ENCODE assay signal across 9 mouse cellular contexts in the genomic region with DNA sequence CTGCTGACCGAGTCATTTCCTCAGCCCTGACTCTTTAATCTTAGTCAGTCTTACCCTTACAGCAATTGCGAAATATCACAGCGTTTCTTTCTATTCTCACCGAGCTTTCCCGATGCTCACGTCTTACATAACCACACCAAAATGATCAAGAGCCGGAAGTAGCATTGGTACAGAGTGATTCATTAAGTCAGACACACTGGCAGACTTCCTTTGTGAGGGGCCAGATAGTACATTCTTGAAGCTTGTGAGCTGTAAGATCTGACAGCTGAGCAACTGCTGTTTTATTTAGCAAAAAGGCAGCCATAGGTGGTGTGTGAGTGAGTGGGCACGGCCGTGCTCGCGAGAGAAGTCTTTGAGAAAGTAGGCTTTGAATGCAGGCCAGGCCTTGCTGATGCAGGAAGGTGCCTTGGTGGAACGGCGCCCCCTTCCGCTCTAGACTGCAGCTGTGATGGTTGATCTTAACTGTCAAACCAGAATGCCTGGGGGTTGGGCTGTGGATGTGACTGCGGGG. TPM values are rescaled to one million over a fixed set of nuclear protein-coding genes. Genes with fewer than 3 reads are reported as not detected.
DNase-seq lines count a peak whose midpoint lies in the region; ATAC-seq and TF ChIP-seq lines count a peak whose summit lies in the region.
"Had no signal": no experiment of that assay in that cellular context is flagged by ENCODE, and none has a peak within 500 bp of the region (broad histone marks: within the 10 kb centered on the region; RNA-seq: fewer than 3 reads in every experiment).

No protein-coding gene starts in this region.

- no peak for ATAC-seq in kidney, embryonic 16.5 days (ENCODE audit: low FRiP score, low TSS enrichment)
- ATAC-seq in stomach, postnatal 0 days (ENCODE audit: low FRiP score, low TSS enrichment) = peak; percentile 60; the same call in 1 of the 2 replicates
- no peak for ATAC-seq in neural tube, embryonic 15.5 days (ENCODE audit: low FRiP score)

- no peaks in the 10 kb centered on the region for H3K9me3 ChIP-seq in kidney, embryonic 16.5 days (ENCODE audit: low read length)
- no peaks in the 10 kb centered on the region for H3K9me3 ChIP-seq in stomach, postnatal 0 days (ENCODE audit: control insufficient read depth, low read length)
- no peaks in the 10 kb centered on the region for H3K9me3 ChIP-seq in neural tube, embryonic 15.5 days (replicated peaks)
- H3K9me3 ChIP-seq: midbrain, embryonic 12.5 days had no signal

- no peaks in the 10 kb centered on the region for H3K4me1 ChIP-seq in kidney, embryonic 16.5 days (ENCODE audit: insufficient read depth, low read length)
- H3K4me1 ChIP-seq in cortical plate, adult 2 months (ENCODE audit: control insufficient read depth, insufficient read depth, low read length) = peaks cover 5% of the 10 kb centered on the region
- no peaks in the 10 kb centered on the region for H3K4me1 ChIP-seq in stomach, postnatal 0 days (replicated peaks; ENCODE audit: control insufficient read depth, insufficient read depth)
- H3K4me1 ChIP-seq in neural tube, embryonic 15.5 days = 0 out of 2 replicates have a peak, but pooled peaks cover 4% of the 10 kb centered on the region

- TF ChIP-seq CTCF in cortical plate, adult 2 months (IDR thresholded peaks at IDR 0.05; ENCODE audit: extremely low read depth, insufficient read depth, low read length) = peak; percentile 46
- TF ChIP-seq CTCF in stomach, postnatal 0 days (IDR thresholded peaks at IDR 0.05; ENCODE audit: low read depth) = peak; percentile 55

- no peak for TF ChIP-seq POLR2A in cortical plate, adult 2 months (IDR thresholded peaks at IDR 0.05; ENCODE audit: extremely low read depth, insufficient read depth, low read length)

- no peaks in the 10 kb centered on the region for H3K27me3 ChIP-seq in kidney, embryonic 16.5 days (ENCODE audit: insufficient read depth, low read length)
- H3K27me3 ChIP-seq in stomach, postnatal 0 days (ENCODE audit: control insufficient read depth, insufficient read depth, low read length) = no peaks in the 10 kb centered on the region
- no peaks in the 10 kb centered on the region for H3K27me3 ChIP-seq in neural tube, embryonic 15.5 days (replicated peaks)
- H3K27me3 ChIP-seq: midbrain, embryonic 12.5 days had no signal

- no peak for TF ChIP-seq EP300 in stomach, postnatal 0 days (optimal IDR thresholded peaks at IDR 0.05)

- no peak overlapping the region for H3K4me3 ChIP-seq in kidney, embryonic 16.5 days (ENCODE audit: low read length)
- no peak overlapping the region for H3K4me3 ChIP-seq in cortical plate, adult 2 months (ENCODE audit: insufficient read depth, low read length)
- no peak overlapping the region for H3K4me3 ChIP-seq in stomach, postnatal 0 days (ENCODE audit: low read depth, low read length)
- H3K4me3 ChIP-seq in neural tube, embryonic 15.5 days (replicated peaks) = no peak overlapping the region
- H3K4me3 ChIP-seq: midbrain, embryonic 12.5 days had no signal

- no peak overlapping the region for H3K27ac ChIP-seq in kidney, embryonic 16.5 days (ENCODE audit: low read length)
- H3K27ac ChIP-seq in cortical plate, adult 2 months (ENCODE audit: insufficient read depth, low read length) = peak overlapping the region; percentile 66
- H3K27ac ChIP-seq in stomach, postnatal 0 days (replicated peaks) = peak overlapping the region; percentile 49; the same call in 1 of the 2 replicates
- H3K27ac ChIP-seq in neural tube, embryonic 15.5 days (replicated peaks) = no peak overlapping the region
- H3K27ac ChIP-seq: midbrain, embryonic 12.5 days had no signal

- H3K4me2 ChIP-seq in kidney, embryonic 16.5 days (replicated peaks; ENCODE audit: low read depth, low read length) = no peak overlapping the region
- no peak overlapping the region for H3K4me2 ChIP-seq in stomach, postnatal 0 days (replicated peaks; ENCODE audit: low read depth)
- no peak overlapping the region for H3K4me2 ChIP-seq in neural tube, embryonic 15.5 days
- H3K4me2 ChIP-seq: midbrain, embryonic 12.5 days had no signal

- peaks cover 13% of the 10 kb centered on the region; the same call in 1 of the 2 replicates for H3K36me3 ChIP-seq in kidney, embryonic 16.5 days (ENCODE audit: insufficient read depth, low read length)
- H3K36me3 ChIP-seq in stomach, postnatal 0 days (ENCODE audit: control insufficient read depth, insufficient read depth, low read length) = no peaks in the 10 kb centered on the region; the same call in 1 of the 2 replicates
- H3K36me3 ChIP-seq in neural tube, embryonic 15.5 days = peaks cover 36% of the 10 kb centered on the region

- WGBS in kidney, embryonic 16.5 days = 77% methylated on average over 15 of the region's 15 CpGs
- 47% methylated on average over 15 of the region's 15 CpGs for WGBS in stomach, postnatal 0 days
- 81% methylated on average over 15 of the region's 15 CpGs for WGBS in neural tube, embryonic 15.5 days

- no peak overlapping the region for H3K9ac ChIP-seq in kidney, embryonic 16.5 days (replicated peaks; ENCODE audit: low read length)
- 0 out of 2 replicates have a peak overlapping the region, but pooled peaks have one; percentile 23 for H3K9ac ChIP-seq in stomach, postnatal 0 days (ENCODE audit: low read length)
- H3K9ac ChIP-seq in neural tube, embryonic 15.5 days (replicated peaks) = no peak overlapping the region
- H3K9ac ChIP-seq: midbrain, embryonic 12.5 days had no signal

- peak; percentile 39 for DNase-seq in kidney, postnatal 10 days
- DNase-seq in layer of hippocampus, adult 8-10 months (ENCODE audit: low spot score in 2 of 2) = peak; percentile 59 to 61
- DNase-seq in lung, postnatal 36 days = peak; percentile 87
- DNase-seq in stomach, postnatal 0 days (ENCODE audit: low spot score) = no peak
- no peak for DNase-seq in testis, postnatal 10 days (ENCODE audit: low spot score)

RNA-seq across cellular contexts. Expression of gene Por, which starts 32.9 kb away (rescaled TPM):
- polyA plus RNA-seq in kidney, embryonic 16.5 days (2015; fragmentation: Nextera tagmentation; extraction: Ambion mirVana) = 106 and 107 TPM in 2 replicates
- polyA plus RNA-seq in cortical plate, adult 2 months (2012; rRNA removed) = 92.8 and 98.0 TPM in 2 replicates
- 100 to 1,000 TPM in 3 of 4 experiments, 10 to 100 TPM in 1; 93.4 to 111 (median 107) TPM for total RNA-seq in layer of hippocampus, adult 8-10 months (2022)
- 174 and 177 TPM in 2 replicates for polyA plus RNA-seq in stomach, postnatal 0 days (2015; fragmentation: Nextera tagmentation; extraction: Ambion mirVana)
- 91.6 and 92.1 TPM in 2 replicates for polyA plus RNA-seq in neural tube, embryonic 15.5 days (2015; fragmentation: Nextera tagmentation; extraction: Ambion mirVana)

RNA-seq across cellular contexts. Expression of gene Tmem120a, which starts 41.5 kb away (rescaled TPM):
- polyA plus RNA-seq in kidney, embryonic 16.5 days (2015; fragmentation: Nextera tagmentation; extraction: Ambion mirVana) = 74.7 and 75.4 TPM in 2 replicates
- 14.4 and 15.4 TPM in 2 replicates for polyA plus RNA-seq in cortical plate, adult 2 months (2012; rRNA removed)
- 10 to 100 TPM; 15.7 to 20.4 (median 17.3) TPM for total RNA-seq in layer of hippocampus, adult 8-10 months (2022)
- 37.4 and 46.4 TPM in 2 replicates for polyA plus RNA-seq in stomach, postnatal 0 days (2015; fragmentation: Nextera tagmentation; extraction: Ambion mirVana)
- polyA plus RNA-seq in neural tube, embryonic 15.5 days (2015; fragmentation: Nextera tagmentation; extraction: Ambion mirVana) = 73.6 and 88.2 TPM in 2 replicates

Comparison
In these comparisons a context has a peak if more than half of its experiments do, and no peak if none do; other contexts are left out.
1. DNase-seq: peak in kidney, postnatal 10 days (single experiment), layer of hippocampus, adult 8-10 months (2 of 2) and lung, postnatal 36 days (single experiment); none in stomach, postnatal 0 days (single experiment) and testis, postnatal 10 days (single experiment).
2. H3K27ac ChIP-seq: peak in cortical plate, adult 2 months (single experiment) and stomach, postnatal 0 days (single experiment); none in kidney, embryonic 16.5 days (single experiment) and neural tube, embryonic 15.5 days (single experiment).